Mouse (Mus musculus): ENCODE data around the gene Ermap. TPM values are rescaled to one million over a fixed set of nuclear protein-coding genes. Genes with fewer than 3 reads are reported as not detected.

Ermap gene
- total RNA-seq (2021): 1 to 10 TPM in 1 of 2 experiments, under 1 TPM in 1; 0.54 to 1.9 TPM
- long read RNA-seq, experiment 1: 0 reads
- long read RNA-seq, experiment 2, full-length matches to known transcripts: 4 of 9 reads
- long read RNA-seq, experiment 2, partial matches to known transcripts: 0 of 9 reads
- long read RNA-seq, experiment 2, other reads (novel, unspliced or antisense): 5 of 9 reads

GRCm38 (mm10) chr4:119189864-119190263 is at the start of gene Ermap:
Gene Ermap, minus strand, starts transcription at chr4:119190011.
- DNase-seq (ENCODE audit: low spot score in 2 of 2): no peak

DNA sequence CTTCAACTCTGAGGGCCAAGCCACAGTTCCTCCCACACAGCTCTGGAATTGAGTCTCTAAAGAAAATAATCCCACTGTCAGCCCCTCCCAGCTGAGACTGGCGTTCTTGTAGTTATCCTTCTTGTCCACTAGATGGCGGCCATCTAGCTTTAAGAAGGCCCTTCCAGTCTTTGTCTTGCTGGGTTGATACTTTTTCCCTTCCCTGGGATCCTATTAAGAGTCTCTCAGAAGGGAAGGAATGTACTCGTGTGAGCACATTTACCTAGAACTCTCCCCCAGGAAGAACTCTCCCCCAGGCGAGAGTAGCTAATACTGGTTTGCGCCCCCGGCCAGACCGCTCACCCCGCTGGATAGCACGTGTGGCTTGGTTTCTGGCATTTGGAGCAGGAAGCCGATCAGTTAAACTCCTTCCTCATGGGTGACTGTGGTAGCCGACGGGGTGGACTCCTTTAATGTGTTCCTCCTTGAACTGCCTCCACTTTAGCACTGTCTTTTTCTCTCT is 49.4 kb upstream of the Ermap start:
- no peak for DNase-seq (ENCODE audit: low spot score in 2 of 2)

DNA sequence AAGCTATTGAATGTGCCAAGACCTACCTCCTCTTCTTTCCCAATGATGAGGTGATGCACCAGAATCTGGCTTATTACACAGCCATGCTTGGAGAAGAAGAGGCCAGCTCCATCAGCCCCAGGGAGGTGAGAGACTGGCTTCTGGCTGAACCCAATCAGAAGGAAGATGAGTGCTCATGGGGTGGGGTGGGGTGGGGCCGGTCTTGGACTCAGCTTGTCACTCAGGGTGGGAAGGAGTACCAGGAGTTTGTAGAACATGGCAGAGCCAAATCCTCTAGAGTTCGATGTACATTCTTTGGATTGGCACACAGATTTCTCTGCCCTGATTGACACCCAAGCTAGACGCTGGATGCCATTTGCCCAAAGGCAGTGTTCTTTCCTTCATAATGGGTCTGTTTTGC is 48.9 kb upstream of the Ermap start:
- no peak for DNase-seq (ENCODE audit: low spot score in 2 of 2)

DNA sequence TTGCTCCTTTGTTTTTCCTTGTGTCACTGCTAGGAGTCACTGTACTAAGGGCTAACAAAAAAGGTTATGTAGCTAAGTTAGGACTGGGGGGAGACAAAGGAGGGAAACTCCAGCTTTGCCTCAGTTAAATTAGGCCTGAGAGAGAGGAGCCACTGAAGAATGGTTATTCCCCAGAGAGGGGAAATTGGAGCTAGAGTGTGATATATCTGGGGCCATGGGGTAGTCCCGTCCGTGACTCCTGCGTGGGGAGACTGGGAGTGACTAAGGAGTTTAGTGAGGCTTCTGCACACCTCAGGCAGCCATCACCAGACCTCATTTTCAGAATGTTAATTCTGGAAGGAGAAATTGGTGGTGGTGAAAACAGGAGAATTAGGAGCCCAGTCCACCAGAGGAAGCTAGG is 44.5 kb upstream of the Ermap start:
- no peak for DNase-seq (ENCODE audit: low spot score in 2 of 2)

DNA sequence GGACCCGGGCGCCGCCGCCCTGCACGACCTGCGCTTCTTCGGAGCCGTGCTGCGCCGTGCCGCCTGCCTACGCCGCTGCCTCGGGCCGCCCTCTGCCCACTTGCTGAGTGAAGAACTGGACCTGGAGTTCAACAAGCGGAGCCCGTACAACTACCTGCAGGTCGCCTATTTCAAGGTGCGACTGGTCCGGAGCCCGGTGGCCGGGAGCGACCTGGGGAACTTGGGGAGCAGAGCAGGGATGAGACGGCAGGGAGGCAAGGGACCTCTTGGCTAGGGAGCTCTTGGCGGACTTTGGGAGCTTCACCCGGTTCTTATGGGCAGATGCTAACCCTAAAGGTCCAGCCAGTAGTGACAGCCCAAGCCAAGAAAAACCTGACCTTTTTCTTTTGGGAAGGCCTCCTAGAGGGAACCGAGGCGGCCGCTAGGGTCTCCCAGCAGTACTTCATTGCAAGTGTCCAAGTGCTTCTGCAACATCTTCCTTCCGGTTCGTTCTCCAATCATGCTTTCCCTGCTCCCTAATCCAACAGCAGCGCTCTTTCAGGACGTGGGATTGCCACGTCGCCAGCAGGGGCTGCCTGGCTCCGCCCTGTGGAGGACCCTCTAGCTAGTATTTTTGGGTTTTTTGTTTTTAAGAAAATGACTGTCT is 43.6 kb upstream of the Ermap start:
- DNase-seq (ENCODE audit: low spot score in 2 of 2): peak in 1 of 2 experiments; percentile 52

DNA sequence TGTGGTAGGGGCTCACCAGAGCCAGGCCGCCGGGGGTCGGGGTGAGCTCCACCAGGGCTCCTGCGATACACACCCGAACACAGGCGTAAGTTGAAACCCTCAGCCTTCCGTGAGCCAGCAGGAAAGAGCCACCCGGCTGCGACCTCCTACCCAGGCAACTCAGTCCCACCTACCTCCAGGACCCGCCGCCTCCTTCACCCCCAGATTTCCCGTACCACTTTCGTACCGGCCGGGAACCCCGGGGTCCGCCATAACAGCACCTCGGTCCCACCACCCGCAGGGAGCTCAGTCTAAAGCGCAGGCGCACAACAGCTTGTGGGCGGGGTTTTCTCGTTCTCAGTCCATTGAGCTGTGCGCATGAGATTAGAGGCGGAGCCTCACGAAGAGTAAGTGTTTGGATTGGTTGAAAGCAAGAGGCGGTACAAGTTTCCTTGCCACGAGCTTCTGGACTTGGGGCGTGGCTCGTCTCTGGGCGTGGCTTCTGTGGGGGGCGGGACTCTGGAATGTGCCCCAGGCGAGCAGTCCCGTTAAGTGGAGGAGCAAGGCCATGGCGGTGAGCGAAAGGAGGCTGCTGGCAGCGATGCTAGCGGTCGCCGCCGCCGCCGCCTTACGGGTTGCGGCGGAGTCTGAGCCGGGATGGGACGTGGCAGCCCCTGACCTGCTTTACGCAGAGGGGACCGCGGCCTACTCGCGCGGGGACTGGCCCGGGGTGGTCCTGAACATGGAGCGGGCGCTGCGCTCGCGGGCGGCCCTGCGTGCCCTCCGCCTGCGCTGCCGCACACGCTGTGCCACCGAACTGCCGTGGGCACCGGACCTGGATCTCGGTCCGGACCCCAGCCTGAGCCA is 42.8 kb upstream of the Ermap start, which contains the start of the genes AU022252 and P3h1:
Gene AU022252, minus strand, starts transcription at position 303 of the 846 bp plus-strand sequence.
Gene P3h1, plus strand, starts transcription at position 506 of the 846 bp plus-strand sequence.
- peak; percentile 97 to 99 for DNase-seq (ENCODE audit: low spot score in 2 of 2)

DNA sequence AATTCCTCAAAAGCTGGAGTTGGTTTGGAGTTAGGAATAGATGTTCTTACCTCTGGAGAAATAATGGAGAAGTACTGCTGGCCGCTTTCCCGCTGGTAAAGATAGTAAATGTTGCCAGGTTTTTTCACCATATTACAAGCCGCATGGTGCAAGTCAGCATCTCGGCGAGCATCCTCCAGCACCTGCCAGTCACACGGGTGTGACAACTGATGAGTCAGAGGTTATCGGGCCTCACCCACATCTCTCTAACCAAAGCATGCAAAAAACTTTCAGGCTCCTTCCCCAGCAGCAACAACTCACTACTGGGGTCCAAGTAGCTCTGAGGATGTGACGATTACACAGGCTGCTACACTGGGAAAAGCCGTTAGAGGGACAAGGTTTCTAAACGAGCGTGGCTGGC is 36.9 kb upstream of the Ermap start:
- DNase-seq (ENCODE audit: low spot score in 2 of 2): no peak

DNA sequence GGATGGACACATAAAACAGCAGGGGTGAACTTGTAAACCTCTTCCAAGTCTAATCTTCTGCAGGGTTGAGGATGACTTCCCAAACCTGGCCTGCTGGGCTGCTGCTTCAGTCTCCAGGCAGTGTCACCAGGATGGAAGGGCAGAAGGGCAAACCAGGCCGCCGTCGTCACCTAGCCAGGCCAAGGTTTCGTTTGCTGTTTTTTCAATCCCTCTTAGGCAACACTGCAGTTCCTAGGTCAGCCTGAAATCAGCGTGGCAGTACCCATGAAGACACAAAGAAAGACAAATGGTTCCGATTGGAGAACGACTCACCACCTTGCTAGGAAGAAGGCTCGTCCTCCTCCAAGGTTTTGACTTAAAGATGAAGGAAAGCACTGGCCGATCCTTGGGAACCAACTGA is 35.9 kb upstream of the Ermap start:
- no peak for DNase-seq (ENCODE audit: low spot score in 2 of 2)

DNA sequence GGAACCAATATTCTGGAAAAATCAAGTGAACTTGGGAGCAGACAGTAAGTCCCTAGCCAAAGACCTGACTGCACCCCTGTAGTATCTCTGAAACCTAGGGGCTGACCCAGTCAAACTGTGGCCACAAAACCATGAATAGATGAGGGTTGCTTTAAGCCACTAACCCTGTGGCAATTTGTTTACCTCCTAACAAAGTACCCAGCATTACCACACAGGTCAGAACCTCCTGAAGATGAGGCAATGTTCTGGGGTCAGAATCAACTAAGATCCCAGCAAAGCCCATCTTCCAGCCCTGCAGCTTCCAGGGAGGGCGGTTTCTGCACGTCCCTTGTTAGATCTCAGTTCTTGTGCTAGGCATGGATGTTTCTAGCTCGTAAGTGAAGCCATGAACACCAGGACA is 34.7 kb upstream of the Ermap start:
- DNase-seq (ENCODE audit: low spot score in 2 of 2): no peak

- DNase-seq (ENCODE audit: low spot score in 2 of 2): no peak
These were observed 33.9 kb upstream of the Ermap start for GRCm38 (mm10) chr4:119223696-119224095.

DNA sequence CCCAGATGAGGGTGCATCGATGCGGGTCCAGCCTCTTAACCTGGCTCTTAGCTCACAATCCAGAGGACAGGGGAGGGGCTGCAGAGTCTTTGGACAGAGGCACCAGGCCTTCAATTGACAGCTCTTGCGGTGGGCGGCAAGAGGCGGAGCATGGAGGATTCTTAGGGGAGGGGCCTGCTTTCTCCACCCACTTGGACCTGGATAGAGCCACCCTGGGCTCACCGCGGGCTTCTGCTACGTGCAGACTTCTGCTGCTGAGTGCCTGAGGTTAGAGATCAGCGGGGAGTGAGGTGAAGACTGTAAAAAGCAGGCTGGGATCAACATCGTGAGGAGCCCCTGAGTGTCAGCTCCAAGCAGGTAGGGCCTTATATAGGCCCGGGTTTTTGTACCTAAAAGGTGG is 28.4 kb upstream of the Ermap start, which contains the start of gene Tmem269:
Gene Tmem269, minus strand, starts transcription at position 49 of the 400 bp plus-strand sequence.
- DNase-seq (ENCODE audit: low spot score in 2 of 2): no peak

- DNase-seq (ENCODE audit: low spot score in 2 of 2): no peak
These were observed 26.9 kb upstream of the Ermap start for GRCm38 (mm10) chr4:119216667-119217066.

- peak in 1 of 2 experiments; percentile 64 for DNase-seq (ENCODE audit: low spot score in 2 of 2)
These were observed 14.9 kb upstream of the Ermap start for GRCm38 (mm10) chr4:119204672-119205071.

- no peak for DNase-seq (ENCODE audit: low spot score in 2 of 2)
These were observed 8.3 kb upstream of the Ermap start for GRCm38 (mm10) chr4:119198105-119198504.

GRCm38 (mm10) chr4:119195582-119196320 is 5.9 kb upstream of the Ermap start:
- DNase-seq (ENCODE audit: low spot score in 2 of 2): no peak

GRCm38 (mm10) chr4:119194909-119195581 is 5.2 kb upstream of the Ermap start, which contains the start of gene Svbp:
Gene Svbp, plus strand, starts transcription at chr4:119195306.
- DNase-seq (ENCODE audit: low spot score in 2 of 2): peak; percentile 90 to 92

- DNase-seq (ENCODE audit: low spot score in 2 of 2): no peak
These were observed 2.9 kb upstream of the Ermap start for GRCm38 (mm10) chr4:119192757-119193156.

GRCm38 (mm10) chr4:119191273-119191672 is 1.5 kb upstream of the Ermap start:
- no peak for DNase-seq (ENCODE audit: low spot score in 2 of 2)

DNA sequence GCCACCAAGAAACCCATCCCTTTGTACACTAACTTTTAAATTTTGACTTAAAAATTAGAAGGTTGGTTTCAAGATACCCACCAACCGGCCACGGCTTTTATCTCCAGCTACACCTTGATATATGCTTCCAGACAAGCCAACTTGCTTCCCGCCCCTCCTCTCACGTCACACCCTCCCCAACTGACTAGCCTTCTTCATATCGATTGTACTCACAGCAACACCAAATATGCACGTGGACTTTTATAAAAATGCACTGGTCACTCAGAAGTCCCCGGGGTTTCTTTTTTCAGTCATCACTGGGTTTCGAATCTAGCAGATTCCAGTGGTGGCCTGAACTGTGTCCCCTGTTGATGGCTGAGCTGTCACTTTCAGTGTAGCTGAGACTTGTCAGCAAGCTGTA is 807 bp upstream of the Ermap start:
- no peak for DNase-seq (ENCODE audit: low spot score in 2 of 2)

- no peak for DNase-seq (ENCODE audit: low spot score in 2 of 2)
These were observed 419 bp downstream of the Ermap start for GRCm38 (mm10) chr4:119189392-119189791.
